Mouse (Mus musculus) neutrophil, adult 65 days (primary cell): Measurements from ENCODE around the gene Acox2. TPM values are rescaled to one million over a fixed set of nuclear protein-coding genes. Genes with fewer than 3 reads are reported as not detected.

Experiments
- total RNA-seq: library from RNA; stranded (reverse); gene quantifications from 2 replicates; pipeline ENCODE4 v1.2.4, GENCODE M21; 2023

The Acox2 gene
- not detected in 2 replicates for total RNA-seq

DNA sequence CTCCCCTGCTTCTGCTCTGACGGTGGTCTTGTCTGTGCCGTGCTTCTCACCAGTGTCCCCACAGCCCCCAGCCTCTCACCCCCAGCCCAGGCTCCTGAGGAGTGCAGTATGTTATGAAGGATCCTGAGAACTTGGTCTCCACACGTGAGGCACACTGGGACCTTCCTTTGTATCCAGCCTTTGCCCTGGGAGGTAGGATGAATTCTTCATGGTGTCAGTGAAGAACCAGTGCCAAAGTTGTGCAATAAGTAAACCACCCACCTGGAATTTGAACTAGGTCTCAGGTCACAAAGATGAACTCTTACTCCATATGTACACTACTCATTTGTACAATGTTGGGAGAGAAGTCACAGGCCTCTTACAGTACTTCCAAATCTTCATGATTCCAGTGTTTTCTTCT lies at the start of gene Acox2:
Gene Acox2, minus strand, starts transcription at position 188 of the 400 bp plus-strand sequence.

DNA sequence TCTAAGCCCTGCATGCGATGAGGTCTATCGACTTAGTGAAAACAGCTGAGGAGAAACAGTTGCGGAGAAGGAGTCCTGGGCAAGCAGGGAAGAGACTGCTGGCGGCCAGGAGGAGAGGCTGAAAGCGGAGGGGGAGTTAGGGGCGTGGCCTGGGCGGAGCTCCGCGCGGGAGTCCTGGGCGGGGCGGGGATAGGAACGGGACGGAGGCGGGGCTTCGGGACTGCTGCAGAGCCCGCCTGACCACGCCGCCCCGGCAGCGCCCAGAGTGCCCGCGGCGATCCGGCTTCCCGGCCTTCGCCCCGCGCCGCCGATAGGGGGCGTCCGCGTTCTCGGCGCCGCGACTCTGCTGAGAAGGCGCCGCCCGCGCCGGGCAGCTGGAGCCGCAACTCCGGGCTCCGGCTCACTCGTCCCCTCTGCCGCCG lies 45.3 kb downstream of the Acox2 start, which contains the start of gene Kctd6:
Gene Kctd6, plus strand, starts transcription at position 338 of the 422 bp plus-strand sequence.

Other genes starting within 250 kb of the Acox2 start
- gene Rpp14, start 179.0 kb downstream of the Acox2 start, total RNA-seq, result 4.0 and 5.0 TPM in 2 replicates
- gene Pxk, start 161.1 kb downstream of the Acox2 start, total RNA-seq, result 60.4 and 74.5 TPM in 2 replicates
- gene Pdhb, start 86.3 kb downstream of the Acox2 start, total RNA-seq, result 106 and 127 TPM in 2 replicates
- gene Kctd6, start 45.2 kb downstream of the Acox2 start, total RNA-seq, result 9.5 and 11.1 TPM in 2 replicates
- not detected in 2 replicates for gene Fam107a, start 58.7 kb upstream of the Acox2 start, total RNA-seq
- not detected in 2 replicates for gene Oit1, start 119.4 kb upstream of the Acox2 start, total RNA-seq